Mouse (Mus musculus): ENCODE data around the gene Dnaja1. TPM values are rescaled to one million over a fixed set of nuclear protein-coding genes. Genes with fewer than 3 reads are reported as not detected.

Gene Dnaja1
- polyA plus RNA-seq, 1 experiment from 2014 or later = 686 TPM

GRCm38 (mm10) chr4:40697059-40697458 is 24.9 kb upstream of the Dnaja1 start:
- Histone ChIP-seq H3K27ac (ENCODE audit: low read length) (no peak overlapping the region), H3K4me3 (replicated peaks; ENCODE audit: low read length) (no peak overlapping the region), H3K9me3 (ENCODE audit: control insufficient read depth, low read length) (no peaks in the 10 kb centered on the region), H3K4me2 (ENCODE audit: low read length) (no peak overlapping the region), H3K9ac (replicated peaks; ENCODE audit: low read depth, low read length) (no peak overlapping the region), H3K27me3 (replicated peaks; ENCODE audit: control insufficient read depth, insufficient read depth, low read length) (no peaks in the 10 kb centered on the region), H3K4me1 (replicated peaks; ENCODE audit: control insufficient read depth, insufficient read depth, low read length) (peaks cover 6% of the 10 kb centered on the region), H3K36me3 (ENCODE audit: control insufficient read depth, insufficient read depth) (peaks cover 22% of the 10 kb centered on the region)
- ATAC-seq = no peak
- WGBS = 91% methylated on average over 7 of the region's 7 CpGs

- H3K4me1 ChIP-seq (replicated peaks; ENCODE audit: control insufficient read depth, insufficient read depth, low read length) = peaks cover 17% of the 10 kb centered on the region
- 86% methylated on average over 8 of the region's 8 CpGs for WGBS
These were observed 21.7 kb upstream of the Dnaja1 start for GRCm38 (mm10) chr4:40700216-40700615.

GRCm38 (mm10) chr4:40701796-40702195 is 20.2 kb upstream of the Dnaja1 start:
- H3K27ac ChIP-seq (ENCODE audit: low read length) = no peak overlapping the region

More at GRCm38 (mm10) chr4:40700216-40700615, 21.7 kb upstream of the Dnaja1 start:
- Histone ChIP-seq H3K27me3 (replicated peaks; ENCODE audit: control insufficient read depth, insufficient read depth, low read length) (no peaks in the 10 kb centered on the region), H3K4me3 (replicated peaks; ENCODE audit: low read length) (no peak overlapping the region), H3K27ac (ENCODE audit: low read length) (no peak overlapping the region), H3K9ac (replicated peaks; ENCODE audit: low read depth, low read length) (no peak overlapping the region), H3K9me3 (ENCODE audit: control insufficient read depth, low read length) (no peaks in the 10 kb centered on the region), H3K36me3 (ENCODE audit: control insufficient read depth, insufficient read depth) (0 out of 2 replicates have a peak, but pooled peaks cover 7% of the 10 kb centered on the region), H3K4me2 (ENCODE audit: low read length) (no peak overlapping the region)
- ATAC-seq = no peak

GRCm38 (mm10) chr4:40702797-40703709 is 18.9 kb upstream of the Dnaja1 start, which contains the start of gene Aptx:
Gene Aptx, minus strand, starts transcription at chr4:40703194.
- Histone ChIP-seq H3K27me3 (replicated peaks; ENCODE audit: control insufficient read depth, insufficient read depth, low read length) (no peaks in the 10 kb centered on the region), H3K4me1 (replicated peaks; ENCODE audit: control insufficient read depth, insufficient read depth, low read length) (peaks cover 17% of the 10 kb centered on the region), H3K36me3 (ENCODE audit: control insufficient read depth, insufficient read depth) (no peaks in the 10 kb centered on the region), H3K4me2 (ENCODE audit: low read length) (peak within 1 kb of the TSS; percentile 94), H3K27ac (ENCODE audit: low read length) (peak within 1 kb of the TSS; percentile 93), H3K4me3 (replicated peaks; ENCODE audit: low read length) (peak within 1 kb of the TSS; percentile 83), H3K9ac (replicated peaks; ENCODE audit: low read depth, low read length) (peak within 1 kb of the TSS; percentile 77), H3K9me3 (ENCODE audit: control insufficient read depth, low read length) (no peaks in the 10 kb centered on the region)
- under 1% methylated on average over 42 of the region's 42 CpGs for WGBS
- ATAC-seq = peak; percentile 96

More at GRCm38 (mm10) chr4:40701796-40702195, 20.2 kb upstream of the Dnaja1 start:
- Histone ChIP-seq H3K4me1 (replicated peaks; ENCODE audit: control insufficient read depth, insufficient read depth, low read length) (peaks cover 17% of the 10 kb centered on the region), H3K9me3 (ENCODE audit: control insufficient read depth, low read length) (no peaks in the 10 kb centered on the region), H3K9ac (replicated peaks; ENCODE audit: low read depth, low read length) (no peak overlapping the region; the same call in 1 of the 2 replicates), H3K4me3 (replicated peaks; ENCODE audit: low read length) (peak overlapping the region; percentile 83), H3K36me3 (ENCODE audit: control insufficient read depth, insufficient read depth) (0 out of 2 replicates have a peak, but pooled peaks cover under 1% of the 10 kb centered on the region), H3K27me3 (replicated peaks; ENCODE audit: control insufficient read depth, insufficient read depth, low read length) (no peaks in the 10 kb centered on the region), H3K4me2 (ENCODE audit: low read length) (peak overlapping the region; percentile 94)
- 93% methylated on average over 3 of the region's 3 CpGs for WGBS
- ATAC-seq = no peak

GRCm38 (mm10) chr4:40703710-40704275 is 18.2 kb upstream of the Dnaja1 start:
- H3K36me3 ChIP-seq (ENCODE audit: control insufficient read depth, insufficient read depth) = no peaks in the 10 kb centered on the region
- peak overlapping the region; percentile 93 for H3K27ac ChIP-seq (ENCODE audit: low read length)
- H3K9ac ChIP-seq (replicated peaks; ENCODE audit: low read depth, low read length) = peak overlapping the region; percentile 77
- H3K9me3 ChIP-seq (ENCODE audit: control insufficient read depth, low read length) = no peaks in the 10 kb centered on the region
- ATAC-seq = no peak
- 21% methylated on average over 9 of the region's 9 CpGs for WGBS
- no peaks in the 10 kb centered on the region for H3K27me3 ChIP-seq (replicated peaks; ENCODE audit: control insufficient read depth, insufficient read depth, low read length)
- peaks cover 17% of the 10 kb centered on the region for H3K4me1 ChIP-seq (replicated peaks; ENCODE audit: control insufficient read depth, insufficient read depth, low read length)
- peak overlapping the region; percentile 70 for H3K4me2 ChIP-seq (ENCODE audit: low read length)
- H3K4me3 ChIP-seq (replicated peaks; ENCODE audit: low read length) = peak overlapping the region; percentile 83

- ATAC-seq = no peak
- Histone ChIP-seq H3K27me3 (replicated peaks; ENCODE audit: control insufficient read depth, insufficient read depth, low read length) (no peaks in the 10 kb centered on the region), H3K27ac (ENCODE audit: low read length) (no peak overlapping the region), H3K4me2 (ENCODE audit: low read length) (no peak overlapping the region), H3K9ac (replicated peaks; ENCODE audit: low read depth, low read length) (no peak overlapping the region), H3K4me3 (replicated peaks; ENCODE audit: low read length) (no peak overlapping the region), H3K9me3 (ENCODE audit: control insufficient read depth, low read length) (no peaks in the 10 kb centered on the region), H3K4me1 (replicated peaks; ENCODE audit: control insufficient read depth, insufficient read depth, low read length) (peaks cover 9% of the 10 kb centered on the region), H3K36me3 (ENCODE audit: control insufficient read depth, insufficient read depth) (no peaks in the 10 kb centered on the region)
- 90% methylated on average over 3 of the region's 3 CpGs for WGBS
These were observed 4.8 kb upstream of the Dnaja1 start for GRCm38 (mm10) chr4:40717141-40717540.

GRCm38 (mm10) chr4:40720910-40721309 is 1.0 kb upstream of the Dnaja1 start:
- Histone ChIP-seq H3K9ac (replicated peaks; ENCODE audit: low read depth, low read length) (no peak overlapping the region), H3K9me3 (ENCODE audit: control insufficient read depth, low read length) (no peaks in the 10 kb centered on the region), H3K4me2 (ENCODE audit: low read length) (no peak overlapping the region), H3K4me3 (replicated peaks; ENCODE audit: low read length) (no peak overlapping the region), H3K4me1 (replicated peaks; ENCODE audit: control insufficient read depth, insufficient read depth, low read length) (peaks cover 27% of the 10 kb centered on the region), H3K27ac (ENCODE audit: low read length) (no peak overlapping the region), H3K27me3 (replicated peaks; ENCODE audit: control insufficient read depth, insufficient read depth, low read length) (no peaks in the 10 kb centered on the region), H3K36me3 (ENCODE audit: control insufficient read depth, insufficient read depth) (peaks cover 2% of the 10 kb centered on the region; the same call in 1 of the 2 replicates)
- WGBS = 96% methylated on average over 8 of the region's 8 CpGs
- ATAC-seq = no peak

- H3K4me2 ChIP-seq (ENCODE audit: low read length) = peak overlapping the region; percentile 85
- ATAC-seq = peak; percentile 92
- under 1% methylated on average over 51 of the region's 62 CpGs for WGBS
- H3K9ac ChIP-seq (replicated peaks; ENCODE audit: low read depth, low read length) = peak overlapping the region; percentile 86
- H3K4me3 ChIP-seq (replicated peaks; ENCODE audit: low read length) = peak overlapping the region; percentile 59
- peaks cover 15% of the 10 kb centered on the region for H3K36me3 ChIP-seq (ENCODE audit: control insufficient read depth, insufficient read depth)
- no peaks in the 10 kb centered on the region for H3K9me3 ChIP-seq (ENCODE audit: control insufficient read depth, low read length)
- peaks cover 33% of the 10 kb centered on the region for H3K4me1 ChIP-seq (replicated peaks; ENCODE audit: control insufficient read depth, insufficient read depth, low read length)
- no peaks in the 10 kb centered on the region for H3K27me3 ChIP-seq (replicated peaks; ENCODE audit: control insufficient read depth, insufficient read depth, low read length)
- peak overlapping the region; percentile 100 for H3K27ac ChIP-seq (ENCODE audit: low read length)
These were observed 924 bp downstream of the Dnaja1 start for GRCm38 (mm10) chr4:40722687-40723460.

All from forebrain, embryonic 16.5 days (tissue).